Mouse (Mus musculus): ENCODE data around the gene D130043K22Rik.

The D130043K22Rik gene

GRCm38 (mm10) chr13:24844983-24845955, at the start of gene D130043K22Rik:
D130043K22Rik (plus strand) TSS chr13:24845135.
- no peak for DNase-seq (ENCODE audit: low spot score)

GRCm38 (mm10) chr13:24798686-24799085, 46.2 kb upstream of the D130043K22Rik start:
- DNase-seq (ENCODE audit: low spot score), result no peak

DNA sequence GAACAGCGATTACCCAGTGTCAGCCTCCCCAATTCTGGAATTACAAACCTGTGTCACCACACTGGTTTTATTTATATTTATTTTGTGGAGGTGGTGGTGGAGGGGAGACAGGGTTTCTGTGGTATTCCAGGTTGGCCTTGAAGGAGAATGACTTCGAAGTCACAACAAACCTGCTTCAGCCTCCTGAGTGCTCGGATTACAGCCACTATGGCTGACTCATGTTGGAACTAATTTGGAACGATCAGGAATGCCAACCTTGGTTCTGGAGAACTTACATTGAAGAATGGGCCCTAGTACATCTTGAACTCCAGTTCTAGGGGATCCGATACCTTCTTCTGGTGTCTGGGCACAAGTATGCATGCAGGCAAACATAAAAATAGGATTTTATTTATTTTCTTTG, 45.6 kb upstream of the D130043K22Rik start:
- DNase-seq (ENCODE audit: low spot score), result no peak

DNA sequence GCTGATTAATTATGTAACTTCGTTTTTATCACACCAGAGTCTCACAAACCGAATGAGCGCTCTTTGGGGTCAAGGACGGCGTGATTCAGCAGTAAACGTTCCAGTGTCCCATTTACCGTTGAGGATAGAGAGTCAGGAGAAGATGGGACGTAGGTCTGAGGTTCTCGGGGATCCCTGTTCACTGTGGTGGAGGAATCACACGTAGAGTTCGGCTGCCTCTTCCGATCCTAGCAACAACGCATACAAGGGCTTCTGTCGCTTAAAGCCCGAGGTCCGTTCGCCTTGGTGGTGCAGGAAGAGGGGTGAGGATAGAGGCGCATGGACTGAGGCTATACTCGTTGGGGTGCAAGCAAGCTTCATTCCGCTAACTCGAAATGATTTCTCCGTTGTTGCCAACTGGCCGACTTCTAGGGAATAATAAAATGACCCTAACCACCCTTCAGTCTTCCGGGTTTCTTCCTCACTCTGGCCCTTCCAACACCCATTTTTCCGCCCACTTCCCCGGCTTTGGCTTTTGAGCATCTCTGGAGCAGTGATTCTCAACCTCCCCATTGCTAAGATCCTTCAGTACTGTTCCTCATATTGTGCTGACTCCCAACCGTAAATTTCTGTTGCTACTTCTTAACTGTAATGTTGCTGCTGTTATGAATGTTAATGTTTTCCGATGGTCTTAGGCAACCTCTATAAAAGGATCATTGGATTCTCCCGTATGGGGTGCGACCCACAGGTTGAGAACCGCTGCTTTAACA, 44.8 kb upstream of the D130043K22Rik start:
- peak; percentile 54 for DNase-seq (ENCODE audit: low spot score)

DNA sequence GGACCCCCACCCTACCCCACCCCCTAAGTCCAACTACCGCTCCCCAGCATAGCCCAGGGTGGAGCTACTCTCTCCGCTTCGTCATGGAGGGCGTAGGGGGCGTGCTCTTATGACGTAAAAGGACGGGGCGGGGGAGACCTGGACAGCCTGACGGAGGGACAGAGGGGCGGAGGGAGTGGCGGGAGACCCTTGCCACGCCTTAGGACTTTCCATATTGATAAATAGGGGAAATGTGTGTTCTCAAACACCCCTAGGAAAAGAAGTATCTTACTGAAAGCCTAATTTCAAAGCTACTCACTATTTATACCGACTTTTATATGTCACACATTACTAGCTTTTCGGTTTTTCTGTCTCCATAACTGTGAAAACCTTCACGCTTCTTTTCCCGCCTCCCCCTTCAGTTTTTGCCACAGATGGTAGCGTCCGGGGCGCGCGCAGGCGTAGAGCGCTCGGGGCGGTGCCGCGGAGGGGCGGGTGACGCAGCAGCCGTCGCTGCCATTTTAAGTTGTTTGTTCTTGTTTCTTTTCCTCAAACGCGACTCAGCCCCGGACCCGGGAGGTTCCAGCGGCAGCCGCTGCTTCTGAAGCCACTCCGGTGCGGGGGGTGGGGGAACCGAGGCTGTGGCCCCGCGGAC, 44.1 kb upstream of the D130043K22Rik start:
- DNase-seq (ENCODE audit: low spot score), result peak; percentile 96

- DNase-seq (ENCODE audit: low spot score), result no peak
Measured at GRCm38 (mm10) chr13:24801308-24801921, 43.5 kb upstream of the D130043K22Rik start, which contains the start of gene BC005537. BC005537 (plus strand) TSS chr13:24801657.

DNA sequence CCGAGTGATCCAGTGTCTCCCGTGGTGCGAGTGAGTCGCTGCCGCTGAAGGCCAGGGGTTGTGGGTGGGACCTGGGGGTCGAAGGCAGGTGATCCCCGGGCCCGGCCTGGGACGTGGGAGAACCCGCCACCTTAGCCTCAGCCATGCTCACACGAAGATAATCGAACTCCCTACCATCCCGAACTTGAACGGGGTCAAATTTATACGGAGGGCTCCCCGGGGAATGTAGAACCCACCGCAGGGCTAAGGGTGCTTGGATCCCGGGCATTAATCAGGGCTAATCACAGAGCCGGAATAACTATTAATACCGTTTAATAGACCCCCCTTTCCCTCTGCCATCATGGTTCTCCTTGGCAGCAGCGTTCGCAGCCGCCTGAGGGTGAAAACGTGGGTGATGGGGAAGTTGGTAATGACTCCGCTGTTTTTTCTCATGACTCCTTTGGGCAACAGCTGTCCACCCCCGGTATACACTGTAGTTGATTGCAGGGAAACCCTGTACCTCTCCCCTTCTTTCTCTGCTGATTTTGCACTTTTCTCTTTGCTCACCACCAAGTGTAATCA, 42.7 kb upstream of the D130043K22Rik start:
- peak; percentile 46 for DNase-seq (ENCODE audit: low spot score)

GRCm38 (mm10) chr13:24803196-24803595, 41.7 kb upstream of the D130043K22Rik start:
- DNase-seq (ENCODE audit: low spot score), result no peak

DNA sequence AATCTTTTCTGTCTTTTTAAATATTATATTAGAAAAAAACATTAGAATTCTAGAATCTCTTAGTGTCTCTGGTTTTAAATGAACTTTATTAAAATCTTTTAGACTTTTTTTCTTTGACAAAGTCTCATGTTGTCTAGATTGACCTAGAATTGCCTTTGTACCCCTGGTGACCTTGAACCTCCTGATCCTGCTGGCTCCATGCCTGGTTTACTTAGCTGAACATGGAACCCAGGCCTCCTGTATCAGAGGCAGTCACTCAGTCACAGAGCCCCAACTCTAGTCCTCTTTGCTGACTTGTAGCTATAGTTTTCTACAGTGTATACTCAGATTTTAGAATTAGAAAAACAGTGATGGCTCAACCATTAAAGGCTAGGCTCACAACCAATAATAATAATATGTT, 38.9 kb upstream of the D130043K22Rik start:
- no peak for DNase-seq (ENCODE audit: low spot score)

DNA sequence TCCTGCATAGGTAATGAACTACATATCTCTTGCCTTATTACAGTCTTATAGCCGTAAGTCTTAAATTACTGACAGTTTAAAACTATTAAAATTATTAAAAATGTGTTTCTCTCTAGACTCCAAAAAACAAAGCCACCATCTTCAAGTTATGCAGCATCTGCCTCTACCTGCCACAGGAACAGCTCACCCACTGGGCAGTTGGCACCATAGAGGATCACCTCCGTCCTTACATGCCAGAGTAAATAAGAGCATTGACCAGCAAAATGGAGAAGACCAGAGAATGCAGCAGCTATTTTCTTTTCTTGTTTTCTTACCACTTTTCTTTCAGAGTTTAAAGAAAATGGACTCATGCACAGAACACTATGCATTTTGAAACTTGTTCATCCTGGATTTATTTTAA, 32.4 kb upstream of the D130043K22Rik start:
- DNase-seq (ENCODE audit: low spot score), result no peak

DNA sequence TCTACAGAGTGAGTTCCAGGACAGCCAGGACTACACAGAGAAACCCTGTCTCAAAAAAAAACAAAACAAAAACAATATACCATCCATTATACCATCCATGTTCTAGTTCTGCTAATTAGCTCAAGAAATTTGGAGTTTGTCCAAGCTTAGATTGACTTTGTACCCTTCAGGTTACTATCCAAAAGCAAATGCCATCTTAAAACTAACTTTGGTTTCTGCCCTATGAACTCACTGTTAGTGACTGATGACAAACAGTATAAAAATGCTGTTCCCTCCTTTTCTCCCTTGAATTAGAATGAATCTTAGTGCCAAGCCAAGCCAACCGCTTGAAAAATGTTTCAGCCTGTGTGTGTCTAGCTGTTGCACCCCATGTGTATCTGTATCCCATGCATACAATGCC, 30.3 kb upstream of the D130043K22Rik start:
- DNase-seq (ENCODE audit: low spot score), result no peak

DNA sequence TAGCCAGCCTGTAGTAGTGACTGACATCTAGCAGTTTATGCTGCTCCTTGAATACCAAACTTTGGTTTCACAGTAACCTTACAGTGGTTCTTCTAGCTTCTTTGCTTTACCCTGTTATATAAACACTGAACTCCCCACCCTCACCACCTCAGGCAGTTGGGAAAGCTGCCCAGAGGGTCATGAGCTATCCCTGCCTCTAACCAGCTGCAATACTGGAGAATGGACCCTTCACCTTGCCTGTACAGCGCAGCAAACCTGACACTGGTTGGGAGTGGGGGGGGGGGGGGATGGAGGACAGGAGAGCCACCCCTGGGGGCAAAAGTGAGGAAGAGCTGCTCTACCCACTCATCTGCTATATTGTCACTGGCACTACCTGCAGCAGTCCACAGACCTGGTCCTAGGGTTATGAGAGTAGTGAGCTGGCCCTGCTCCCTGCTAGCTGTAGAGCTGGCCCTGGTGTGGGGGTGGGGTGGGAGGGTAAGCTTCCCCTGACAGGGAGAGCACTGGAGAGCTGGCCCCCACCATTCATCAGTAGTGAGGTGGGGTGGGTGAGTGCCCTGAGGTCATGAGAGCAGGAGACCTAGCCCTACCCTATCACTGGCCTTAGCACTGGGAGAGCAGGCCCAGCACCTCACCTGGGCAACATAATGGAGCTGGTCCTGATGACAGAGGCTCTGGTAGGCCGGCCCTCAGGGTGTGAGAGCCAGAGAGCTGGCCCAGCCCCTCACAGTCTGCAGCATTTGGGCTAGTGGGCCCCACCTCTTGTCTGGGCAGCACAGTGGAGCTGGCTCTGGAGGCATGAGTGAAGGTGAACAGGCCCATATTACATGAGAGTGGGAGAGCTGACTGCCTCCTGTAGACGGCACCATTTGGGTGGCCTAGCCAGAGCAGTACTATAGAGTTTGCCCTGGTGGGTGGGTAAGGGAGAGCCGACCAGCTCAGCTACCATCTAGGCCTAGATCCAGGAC, 28.5 kb upstream of the D130043K22Rik start:
- DNase-seq (ENCODE audit: low spot score), result no peak

GRCm38 (mm10) chr13:24819931-24820330, 25.0 kb upstream of the D130043K22Rik start:
- no peak for DNase-seq (ENCODE audit: low spot score)

DNA sequence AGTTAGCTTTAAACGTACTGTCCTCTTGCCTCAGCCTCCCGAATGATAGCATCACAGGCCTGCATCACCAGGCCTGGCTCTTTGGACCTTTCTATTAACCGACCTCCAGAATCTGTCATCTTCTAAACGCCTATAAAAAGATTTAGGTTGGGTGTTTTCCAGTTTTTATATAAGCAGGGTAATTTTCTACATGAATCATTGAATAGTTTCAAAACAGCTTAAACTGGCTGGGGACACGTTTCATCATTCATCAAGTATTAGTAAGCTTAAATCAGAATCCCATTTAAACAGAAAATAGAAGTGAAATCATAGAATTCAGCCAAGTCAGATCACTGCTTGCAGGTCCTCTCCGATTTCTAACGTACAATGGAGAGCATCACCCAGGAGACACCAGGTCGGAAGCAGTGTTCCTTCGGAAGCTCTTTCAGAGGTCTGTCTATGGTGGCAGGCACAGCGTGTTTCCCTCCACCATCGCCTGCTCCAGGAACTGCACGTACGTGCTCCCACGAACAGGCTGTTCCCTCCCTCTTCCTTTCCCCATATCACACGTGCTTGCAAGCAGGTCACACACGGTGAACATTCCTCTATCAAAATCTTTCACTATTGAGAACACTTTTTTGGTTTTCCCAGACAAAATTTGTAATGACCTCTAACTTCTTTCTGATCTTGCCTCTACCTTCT, 22.1 kb upstream of the D130043K22Rik start:
- no peak for DNase-seq (ENCODE audit: low spot score)

DNA sequence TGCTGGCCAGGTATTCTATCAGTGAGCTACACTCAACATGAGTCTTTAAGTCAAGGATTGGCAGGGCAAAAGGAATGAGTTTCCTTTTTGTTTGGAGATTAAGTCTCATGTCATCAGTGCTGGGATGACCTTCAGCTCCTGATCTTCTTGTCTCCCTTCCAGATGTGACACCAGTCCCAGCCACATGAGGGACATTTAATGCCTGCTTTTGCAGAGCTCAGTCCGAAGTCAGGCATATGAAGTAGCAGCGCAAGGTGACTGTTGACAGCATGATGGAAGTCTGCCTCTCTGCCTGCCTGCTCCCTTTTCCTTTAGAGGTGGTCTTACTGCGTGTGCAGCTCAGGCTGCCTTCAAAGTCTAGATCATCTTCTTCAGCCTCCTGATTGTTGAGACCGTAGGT, 20.3 kb upstream of the D130043K22Rik start:
- DNase-seq (ENCODE audit: low spot score), result no peak

DNA sequence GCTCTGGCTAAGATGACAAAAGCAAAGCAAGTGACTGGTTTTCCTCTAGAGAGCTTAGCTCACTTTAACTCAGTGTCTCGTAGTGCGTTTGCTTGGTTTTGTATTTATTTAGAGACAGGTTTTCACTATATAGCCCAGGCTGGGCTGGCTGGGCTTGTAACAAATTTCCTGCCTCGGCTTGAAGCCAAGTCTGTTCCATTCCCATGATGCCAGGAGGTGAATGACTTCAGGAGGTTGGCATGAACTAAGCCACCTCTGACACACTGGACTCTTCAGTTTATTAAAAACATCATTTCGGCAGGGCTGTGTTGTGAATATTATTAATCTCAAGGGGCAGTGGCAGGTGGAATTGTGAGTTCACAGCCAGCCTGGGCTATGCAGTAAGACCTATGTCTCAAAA, 19.3 kb upstream of the D130043K22Rik start:
- no peak for DNase-seq (ENCODE audit: low spot score)

DNA sequence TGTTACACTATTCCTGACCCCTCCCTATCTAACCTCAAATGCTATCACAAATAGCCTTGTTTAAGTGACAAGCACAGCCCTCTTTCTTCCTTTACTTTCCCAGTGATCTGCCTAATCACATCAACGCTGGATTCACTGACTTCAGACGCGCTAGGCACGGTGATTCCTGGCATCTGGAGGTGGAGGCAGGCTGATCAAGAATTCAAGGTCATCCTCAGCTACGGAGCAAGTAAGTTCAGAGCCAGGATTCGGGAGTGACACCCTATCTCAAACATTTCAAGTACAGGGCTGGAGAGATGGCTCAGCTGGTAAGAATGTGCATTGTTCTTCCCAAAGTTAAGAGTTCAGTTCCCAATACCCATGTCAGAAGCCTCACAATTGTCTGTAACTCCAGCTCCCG, 18.8 kb upstream of the D130043K22Rik start:
- no peak for DNase-seq (ENCODE audit: low spot score)

- DNase-seq (ENCODE audit: low spot score), result no peak
Measured at GRCm38 (mm10) chr13:24830756-24831352, 14.1 kb upstream of the D130043K22Rik start.

DNA sequence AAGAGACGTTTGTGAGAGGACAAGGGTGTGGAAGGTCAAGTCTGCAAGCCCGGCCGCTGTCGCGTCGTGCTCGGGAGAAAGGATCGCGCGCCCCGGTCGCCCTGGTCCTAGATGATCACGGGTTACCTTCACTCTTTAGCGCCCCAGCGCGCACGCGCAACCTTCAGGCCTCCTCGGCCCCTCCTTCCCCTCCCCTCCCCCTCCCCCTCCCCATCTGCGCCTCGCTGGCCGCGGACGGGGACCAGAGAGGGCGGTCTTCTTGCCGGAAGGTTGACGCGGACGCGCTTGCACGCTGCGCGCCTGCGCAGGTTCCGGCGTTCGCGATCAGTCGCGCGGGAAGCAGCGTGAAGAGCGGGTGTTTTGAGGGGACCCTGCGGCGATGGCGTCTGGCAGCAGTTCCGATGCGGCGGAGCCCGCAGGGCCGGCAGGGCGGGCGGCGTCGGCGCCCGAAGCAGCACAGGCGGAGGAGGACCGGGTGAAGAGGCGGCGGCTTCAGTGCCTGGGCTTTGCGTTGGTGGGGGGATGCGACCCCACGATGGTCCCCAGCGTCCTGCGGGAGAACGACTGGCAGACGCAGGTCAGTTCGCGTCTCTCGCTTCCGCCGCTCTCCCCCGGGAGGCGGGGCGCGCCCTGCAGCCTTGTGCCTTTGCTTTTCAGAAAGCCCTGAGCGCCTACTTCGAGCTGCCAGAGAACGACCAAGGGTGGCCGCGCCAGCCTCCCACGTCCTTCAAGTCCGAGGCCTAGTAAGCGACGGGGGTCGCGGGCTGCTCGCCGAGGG, 13.4 kb upstream of the D130043K22Rik start, which contains the start of the genes Acot13 and Tdp2:
Gene Acot13, minus strand, starts transcription at position 188 of the 778 bp plus-strand sequence.
Gene Tdp2, plus strand, starts transcription at position 327 of the 778 bp plus-strand sequence.
- DNase-seq (ENCODE audit: low spot score), result peak; percentile 88

Data from spleen, adult 12 weeks (tissue).